In the genomic region with DNA sequence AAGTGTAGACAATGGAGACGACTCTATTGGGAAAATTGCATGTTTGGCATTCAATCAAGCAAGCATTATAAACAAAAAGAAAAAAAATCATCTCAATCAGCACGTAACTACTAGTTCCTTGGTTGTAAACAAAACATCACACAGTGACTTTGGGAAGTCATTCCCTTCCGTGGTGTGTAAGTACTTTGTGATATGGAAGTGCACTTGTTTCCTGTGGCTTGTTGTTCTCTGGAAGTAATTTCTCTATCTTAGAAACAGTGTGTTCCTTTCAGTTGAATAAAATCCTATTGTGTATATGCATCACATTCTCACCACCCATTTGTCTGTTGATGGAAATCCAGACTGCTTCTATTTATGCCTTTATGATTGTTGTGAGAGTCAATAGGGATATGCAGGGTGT, we compare ENCODE assay signal across 22 mouse cellular contexts.
DNase-seq lines count a peak whose midpoint lies in the region; ATAC-seq and TF ChIP-seq lines count a peak whose summit lies in the region.
"Had no signal": no experiment of that assay in that cellular context is flagged by ENCODE, and none has a peak within 500 bp of the region (broad histone marks: within the 10 kb centered on the region; RNA-seq: fewer than 3 reads in every experiment).

No protein-coding gene starts in this region.

- DNase-seq in lung, postnatal 0 days (ENCODE audit: low spot score) = peak; percentile 25
- DNase-seq in lung, postnatal 14 days = no peak
- peak; percentile 12 for DNase-seq in lung, postnatal 36 days
- no peak for DNase-seq in lung, adult 2 months
- peak; percentile 22 for DNase-seq in 416B (ENCODE audit: low read depth)
- DNase-seq: adrenal gland, adult 2 months; adrenal gland, postnatal 10 days; adrenal gland, postnatal 25 days; cerebellum, adult 11 months; cerebellum, adult 18-20 months; cerebellum, adult 8-10 months; cerebellum, adult 9-11 months; cerebellum, postnatal 14 days; cerebellum, postnatal 36 days; embryo, embryonic 11 days had no signal

- H3K9me3 ChIP-seq in lung, postnatal 0 days (ENCODE audit: low read length) = no peaks in the 10 kb centered on the region
- H3K9me3 ChIP-seq: embryonic facial prominence, embryonic 13.5 days; embryonic facial prominence, embryonic 15.5 days; forebrain, embryonic 10.5 days; forebrain, embryonic 12.5 days had no signal

- TF ChIP-seq EP300 in lung, postnatal 0 days (IDR thresholded peaks at IDR 0.05) = peak; percentile 63

- ATAC-seq in lung, postnatal 0 days = peak; percentile 62
- ATAC-seq: forebrain, embryonic 14.5 days; forebrain, embryonic 16.5 days had no signal

- no peaks in the 10 kb centered on the region for H3K36me3 ChIP-seq in lung, postnatal 0 days (ENCODE audit: insufficient read depth, low read length)
- H3K36me3 ChIP-seq: embryonic facial prominence, embryonic 13.5 days; embryonic facial prominence, embryonic 15.5 days; forebrain, embryonic 10.5 days; forebrain, embryonic 12.5 days had no signal

- no peak overlapping the region for H3K9ac ChIP-seq in lung, postnatal 0 days (replicated peaks; ENCODE audit: low read depth)
- H3K9ac ChIP-seq: embryonic facial prominence, embryonic 13.5 days; embryonic facial prominence, embryonic 15.5 days; forebrain, embryonic 12.5 days had no signal

- WGBS in lung, postnatal 0 days = 35% methylated on average over 3 of the region's 3 CpGs
- 29% methylated on average over 3 of the region's 3 CpGs for WGBS in lung, adult 2 months

- no peaks in the 10 kb centered on the region for H3K4me1 ChIP-seq in lung, postnatal 0 days (ENCODE audit: insufficient read depth, low read depth, low read length)
- no peaks in the 10 kb centered on the region for H3K4me1 ChIP-seq in lung, adult 2 months (ENCODE audit: control insufficient read depth, insufficient read depth, low read length)
- H3K4me1 ChIP-seq: embryonic facial prominence, embryonic 13.5 days; embryonic facial prominence, embryonic 15.5 days; forebrain, embryonic 10.5 days; forebrain, embryonic 12.5 days had no signal

- H3K27me3 ChIP-seq in lung, postnatal 0 days (replicated peaks; ENCODE audit: insufficient read depth, low read length) = no peaks in the 10 kb centered on the region
- H3K27me3 ChIP-seq: embryonic facial prominence, embryonic 13.5 days; embryonic facial prominence, embryonic 15.5 days; forebrain, embryonic 12.5 days had no signal

- no peak for TF ChIP-seq POLR2A in lung, adult 2 months (IDR thresholded peaks at IDR 0.05; ENCODE audit: borderline replicate concordance, extremely low read depth, low read depth, low read length)

- no peak for TF ChIP-seq CTCF in lung, postnatal 0 days (IDR thresholded peaks at IDR 0.05)
- no peak for TF ChIP-seq CTCF in lung, adult 2 months (IDR thresholded peaks at IDR 0.05; ENCODE audit: insufficient read depth, low read length)

- no peak overlapping the region for H3K27ac ChIP-seq in lung, postnatal 0 days (ENCODE audit: low read length)
- H3K27ac ChIP-seq: embryonic facial prominence, embryonic 13.5 days; embryonic facial prominence, embryonic 15.5 days; forebrain, embryonic 10.5 days; forebrain, embryonic 12.5 days had no signal

- no peak overlapping the region for H3K4me3 ChIP-seq in lung, postnatal 0 days (ENCODE audit: low read depth, low read length)
- no peak overlapping the region for H3K4me3 ChIP-seq in lung, adult 2 months (replicated peaks; ENCODE audit: extremely low read depth, low read depth, low read length)
- H3K4me3 ChIP-seq: embryonic facial prominence, embryonic 13.5 days; embryonic facial prominence, embryonic 15.5 days; erythroblast, embryonic 14.5 days; forebrain, embryonic 10.5 days; forebrain, embryonic 12.5 days had no signal

- H3K4me2 ChIP-seq in lung, postnatal 0 days (replicated peaks; ENCODE audit: low read depth, low read length) = no peak overlapping the region
- H3K4me2 ChIP-seq: embryonic facial prominence, embryonic 13.5 days; embryonic facial prominence, embryonic 15.5 days; forebrain, embryonic 12.5 days had no signal

Comparison
In these comparisons a context has a peak if more than half of its experiments do, and no peak if none do; other contexts are left out.
1. DNase-seq: peak in lung, postnatal 0 days (single experiment), lung, postnatal 36 days (single experiment) and 416B (single experiment); none in lung, postnatal 14 days (single experiment) and lung, adult 2 months (single experiment).